Mouse (Mus musculus) forebrain, embryonic 13.5 days (tissue): ENCODE measurements at regions not wholly inside any gene's neighbourhood (a gene's known extent, or its start where the extent isn't known, plus 50 kb on each side); places are given as distances from the start of the nearest gene placed in this dataset.

Experiments
- ATAC-seq: fragments of 200-750 bp; cut with Nextera tagmentation; 2 replicates; pipeline ENCODE4 v1.8.0; 2017
- H3K27ac ChIP-seq: fragments of 300-500 bp; sonication (generic); 2 replicates; pipeline ENCODE4 v1.5.1; 2015; ENCODE audit warnings: inconsistent platforms, mild to moderate bottlenecking, moderate library complexity
- H3K27me3 ChIP-seq: fragments of 300-500 bp; sonication (generic); 2 replicates; pipeline ENCODE4 v1.6.1; 2015; ENCODE audit warnings: mild to moderate bottlenecking, inconsistent platforms
- H3K36me3 ChIP-seq: fragments of 300-500 bp; sonication (generic); 2 replicates; pipeline ENCODE4 v1.6.1; 2015; ENCODE audit warnings: mild to moderate bottlenecking, inconsistent platforms; ENCODE audit not compliant: poor library complexity, severe bottlenecking
- H3K4me1 ChIP-seq: fragments of 300-500 bp; sonication (generic); 2 replicates; pipeline ENCODE4 v1.6.1; 2015; ENCODE audit warnings: inconsistent platforms
- H3K4me2 ChIP-seq: fragments of 300-500 bp; sonication (generic); 2 replicates; pipeline ENCODE4 v1.6.1; 2015; ENCODE audit warnings: inconsistent platforms, mild to moderate bottlenecking, moderate library complexity
- H3K4me3 ChIP-seq: fragments of 300-500 bp; sonication (generic); 2 replicates; pipeline ENCODE4 v1.5.1; 2015; ENCODE audit warnings: mild to moderate bottlenecking, inconsistent platforms
- H3K9ac ChIP-seq: fragments of 300-500 bp; sonication (generic); 2 replicates; pipeline ENCODE4 v1.6.1; 2015; ENCODE audit warnings: mild to moderate bottlenecking, inconsistent platforms
- H3K9me3 ChIP-seq: fragments of 300-500 bp; sonication (generic); replicated peaks from 2 replicates; pipeline ENCODE4 v1.6.1; 2016; ENCODE audit warnings: inconsistent platforms
- WGBS: fragments of 180-500 bp; shearing (Covaris S2); methylation state at CpG from one replicate; pipeline ENCODE4 v1.1.7; 2015; 5-methylcytosine and 5-hydroxymethylcytosine counted together

- Histone ChIP-seq H3K36me3 (no peaks in the 10 kb centered on the region), H3K27me3 (0 out of 2 replicates have a peak, but pooled peaks cover 4% of the 10 kb centered on the region), H3K4me3 (no peak overlapping the region), H3K4me2 (no peak overlapping the region), H3K9ac (no peak overlapping the region), H3K27ac (no peak overlapping the region), H3K4me1 (no peaks in the 10 kb centered on the region), H3K9me3 (no peaks in the 10 kb centered on the region)
- no peak for ATAC-seq
- 17% methylated on average over 2 of the region's 2 CpGs for WGBS
These were observed 135.0 kb upstream of the Lemd2 start for GRCm38 (mm10) chr17:27339261-27339660.

GRCm38 (mm10) chr17:27335621-27336020 lies 131.4 kb upstream of the Lemd2 start:
- 0 out of 2 replicates have a peak, but pooled peaks cover 4% of the 10 kb centered on the region for H3K27me3 ChIP-seq
- 67% methylated on average over 4 of the region's 4 CpGs for WGBS
- H3K4me1 ChIP-seq, result no peaks in the 10 kb centered on the region
- H3K9me3 ChIP-seq, result no peaks in the 10 kb centered on the region
- H3K4me3 ChIP-seq, result no peak overlapping the region
- ATAC-seq, result no peak
- H3K36me3 ChIP-seq, result no peaks in the 10 kb centered on the region
- H3K27ac ChIP-seq, result no peak overlapping the region
- H3K4me2 ChIP-seq, result no peak overlapping the region
- no peak overlapping the region for H3K9ac ChIP-seq

GRCm38 (mm10) chr17:27333593-27333992 lies 129.3 kb upstream of the Lemd2 start:
- no peak overlapping the region for H3K4me3 ChIP-seq
- peaks cover 3% of the 10 kb centered on the region; the same call in 1 of the 2 replicates for H3K4me1 ChIP-seq
- no peaks in the 10 kb centered on the region for H3K9me3 ChIP-seq
- 76% methylated on average over 16 of the region's 16 CpGs for WGBS
- no peaks in the 10 kb centered on the region for H3K36me3 ChIP-seq
- H3K9ac ChIP-seq, result no peak overlapping the region
- no peak overlapping the region for H3K27ac ChIP-seq
- H3K4me2 ChIP-seq, result no peak overlapping the region
- ATAC-seq, result no peak
- 0 out of 2 replicates have a peak, but pooled peaks cover 4% of the 10 kb centered on the region for H3K27me3 ChIP-seq

GRCm38 (mm10) chr17:27333141-27333540 lies 128.9 kb upstream of the Lemd2 start:
- Histone ChIP-seq H3K4me2 (no peak overlapping the region), H3K4me3 (no peak overlapping the region), H3K27me3 (0 out of 2 replicates have a peak, but pooled peaks cover 4% of the 10 kb centered on the region), H3K36me3 (no peaks in the 10 kb centered on the region), H3K9ac (no peak overlapping the region), H3K9me3 (no peaks in the 10 kb centered on the region), H3K27ac (no peak overlapping the region), H3K4me1 (peaks cover 3% of the 10 kb centered on the region; the same call in 1 of the 2 replicates)
- ATAC-seq, result no peak
- 81% methylated on average over 6 of the region's 6 CpGs for WGBS

- no peak overlapping the region for H3K27ac ChIP-seq
- peaks cover 3% of the 10 kb centered on the region; the same call in 1 of the 2 replicates for H3K4me1 ChIP-seq
- H3K27me3 ChIP-seq, result 0 out of 2 replicates have a peak, but pooled peaks cover 4% of the 10 kb centered on the region
- H3K9ac ChIP-seq, result no peak overlapping the region
- H3K36me3 ChIP-seq, result no peaks in the 10 kb centered on the region
- no peak overlapping the region for H3K4me2 ChIP-seq
- no peak overlapping the region for H3K4me3 ChIP-seq
- ATAC-seq, result no peak
- no peaks in the 10 kb centered on the region for H3K9me3 ChIP-seq
- WGBS, result 86% methylated on average over 4 of the region's 4 CpGs
These were observed 127.8 kb upstream of the Lemd2 start for GRCm38 (mm10) chr17:27332076-27332475.

- Histone ChIP-seq H3K9ac (no peak overlapping the region), H3K27me3 (peaks cover 4% of the 10 kb centered on the region; the same call in 1 of the 2 replicates), H3K9me3 (no peaks in the 10 kb centered on the region), H3K4me2 (no peak overlapping the region), H3K4me3 (no peak overlapping the region), H3K36me3 (no peaks in the 10 kb centered on the region), H3K4me1 (peaks cover 3% of the 10 kb centered on the region; the same call in 1 of the 2 replicates), H3K27ac (no peak overlapping the region)
- no peak for ATAC-seq
- WGBS, result 71% methylated on average over 5 of the region's 5 CpGs
These were observed 127.4 kb upstream of the Lemd2 start for GRCm38 (mm10) chr17:27331630-27332029.

GRCm38 (mm10) chr17:27329791-27330190 lies 125.5 kb upstream of the Lemd2 start:
- WGBS, result 61% methylated on average over 6 of the region's 6 CpGs
- no peak overlapping the region for H3K9ac ChIP-seq
- no peak overlapping the region for H3K4me3 ChIP-seq
- H3K27me3 ChIP-seq, result peaks cover 15% of the 10 kb centered on the region
- ATAC-seq, result no peak
- no peak overlapping the region for H3K27ac ChIP-seq
- no peaks in the 10 kb centered on the region for H3K9me3 ChIP-seq
- peaks cover 11% of the 10 kb centered on the region for H3K4me1 ChIP-seq
- H3K4me2 ChIP-seq, result no peak overlapping the region
- no peaks in the 10 kb centered on the region for H3K36me3 ChIP-seq

- no peak for ATAC-seq
- 90% methylated on average over 8 of the region's 8 CpGs for WGBS
- Histone ChIP-seq H3K4me2 (no peak overlapping the region), H3K9me3 (no peaks in the 10 kb centered on the region), H3K27me3 (peaks cover 21% of the 10 kb centered on the region), H3K4me3 (no peak overlapping the region), H3K36me3 (no peaks in the 10 kb centered on the region), H3K4me1 (peaks cover 12% of the 10 kb centered on the region), H3K9ac (no peak overlapping the region), H3K27ac (no peak overlapping the region)
These were observed 124.9 kb upstream of the Lemd2 start for GRCm38 (mm10) chr17:27329183-27329582.

GRCm38 (mm10) chr17:27325002-27325460 lies 120.8 kb upstream of the Lemd2 start:
- no peak overlapping the region for H3K9ac ChIP-seq
- H3K9me3 ChIP-seq, result no peaks in the 10 kb centered on the region
- no peak overlapping the region for H3K27ac ChIP-seq
- H3K27me3 ChIP-seq, result peaks cover 41% of the 10 kb centered on the region
- peak overlapping the region; percentile 48 for H3K4me2 ChIP-seq
- no peaks in the 10 kb centered on the region for H3K36me3 ChIP-seq
- H3K4me1 ChIP-seq, result peaks cover 12% of the 10 kb centered on the region
- H3K4me3 ChIP-seq, result peak overlapping the region; percentile 14; the same call in 1 of the 2 replicates
- WGBS, result 18% methylated on average over 18 of the region's 18 CpGs
- peak; percentile 80 for ATAC-seq

- Histone ChIP-seq H3K4me1 (peaks cover 10% of the 10 kb centered on the region), H3K27ac (no peak overlapping the region), H3K36me3 (no peaks in the 10 kb centered on the region), H3K4me2 (no peak overlapping the region), H3K9me3 (no peaks in the 10 kb centered on the region), H3K27me3 (peaks cover 47% of the 10 kb centered on the region), H3K4me3 (no peak overlapping the region), H3K9ac (no peak overlapping the region)
- WGBS, result 78% methylated on average over 2 of the region's 2 CpGs
- no peak for ATAC-seq
These were observed 119.2 kb upstream of the Lemd2 start for GRCm38 (mm10) chr17:27323513-27323912.

- WGBS, result 75% methylated on average over 6 of the region's 6 CpGs
- H3K27ac ChIP-seq, result no peak overlapping the region
- no peaks in the 10 kb centered on the region for H3K9me3 ChIP-seq
- no peak overlapping the region for H3K4me2 ChIP-seq
- no peaks in the 10 kb centered on the region for H3K36me3 ChIP-seq
- H3K27me3 ChIP-seq, result peaks cover 47% of the 10 kb centered on the region
- no peak overlapping the region for H3K4me3 ChIP-seq
- H3K4me1 ChIP-seq, result peaks cover 15% of the 10 kb centered on the region
- no peak for ATAC-seq
- H3K9ac ChIP-seq, result no peak overlapping the region
These were observed 118.7 kb upstream of the Lemd2 start for GRCm38 (mm10) chr17:27322891-27323509.

- Histone ChIP-seq H3K36me3 (no peaks in the 10 kb centered on the region), H3K4me3 (no peak overlapping the region), H3K27ac (no peak overlapping the region), H3K9me3 (no peaks in the 10 kb centered on the region), H3K4me2 (no peak overlapping the region), H3K9ac (no peak overlapping the region), H3K27me3 (peaks cover 28% of the 10 kb centered on the region), H3K4me1 (peaks cover 40% of the 10 kb centered on the region)
- ATAC-seq, result no peak
- 76% methylated on average over 7 of the region's 7 CpGs for WGBS
These were observed 114.9 kb upstream of the Lemd2 start for GRCm38 (mm10) chr17:27318969-27319695.
